Mouse (Mus musculus): ENCODE data around the gene Faap100.

GRCm38 (mm10) chr11:120417852-120418251, 39.3 kb upstream of the Faap100 start:
- TF ChIP-seq POLR2A (IDR thresholded peaks at IDR 0.05; ENCODE audit: low read depth, low read length) (no peak), CTCF (IDR thresholded peaks at IDR 0.05; ENCODE audit: extremely low read depth, insufficient read length, insufficient replicate concordance, low read depth, low read length) (no peak)

Measured in small intestine, adult 2 months (tissue).